Mouse (Mus musculus) liver, embryonic 12.5 days (tissue): ENCODE measurements around the gene Zxdc. TPM values are rescaled to one million over a fixed set of nuclear protein-coding genes. Genes with fewer than 3 reads are reported as not detected.

ENCODE experiments used
- ATAC-seq: fragments of 200-750 bp; cut with Nextera tagmentation; 2 replicates; pipeline ENCODE4 v1.8.0; 2017; ENCODE audit warnings: moderate number of reproducible peaks, mild to moderate bottlenecking, moderate library complexity
- H3K27ac ChIP-seq: fragments of 300-500 bp; sonication (generic); 2 replicates; pipeline ENCODE4 v1.5.1; 2016; ENCODE audit warnings: mild to moderate bottlenecking
- H3K27me3 ChIP-seq: fragments of 300-500 bp; sonication (generic); replicated peaks from 2 replicates; pipeline ENCODE4 v1.6.1; 2016; ENCODE audit warnings: mild to moderate bottlenecking, moderate library complexity
- H3K36me3 ChIP-seq: fragments of 300-500 bp; sonication (generic); 2 replicates; pipeline ENCODE4 v1.6.1; 2016; ENCODE audit warnings: mild to moderate bottlenecking, moderate library complexity
- H3K4me1 ChIP-seq: fragments of 300-500 bp; sonication (generic); 2 replicates; pipeline ENCODE4 v1.6.1; 2016
- H3K4me2 ChIP-seq: fragments of 300-500 bp; sonication (generic); 2 replicates; pipeline ENCODE4 v1.6.1; 2016; ENCODE audit warnings: mild to moderate bottlenecking, moderate library complexity
- H3K4me3 ChIP-seq: fragments of 300-500 bp; sonication (generic); 2 replicates; pipeline ENCODE4 v1.5.1; 2016; ENCODE audit warnings: mild to moderate bottlenecking, moderate library complexity
- H3K9ac ChIP-seq: fragments of 300-500 bp; sonication (generic); 2 replicates; pipeline ENCODE4 v1.6.1; 2016; ENCODE audit warnings: mild to moderate bottlenecking, moderate library complexity
- H3K9me3 ChIP-seq: fragments of 300-500 bp; sonication (generic); replicated peaks from 2 replicates; pipeline ENCODE4 v1.6.1; 2016; ENCODE audit warnings: mild to moderate bottlenecking, moderate library complexity
- WGBS: fragments of 180-500 bp; shearing (Covaris S2); methylation state at CpG from one replicate; pipeline ENCODE4 v1.1.7; 2016; ENCODE audit not compliant: insufficient replicate concordance; 5-methylcytosine and 5-hydroxymethylcytosine counted together
- polyA plus RNA-seq: library from polyadenylated mRNA; unstranded; fragments of >200 nt; fragmentation: Nextera tagmentation; extraction: Ambion mirVana; gene quantifications from 2 replicates; pipeline ENCODE4 v1.2.1, GENCODE M21; 2016

The Zxdc gene
- polyA plus RNA-seq, 1 experiment from 2014 or later: 5.6 TPM

- no peaks in the 10 kb centered on the region for H3K9me3 ChIP-seq
- no peak overlapping the region for H3K4me2 ChIP-seq
- WGBS: 53% methylated on average over 3 of the region's 3 CpGs
- ATAC-seq: peak; percentile 38
- no peak overlapping the region for H3K9ac ChIP-seq
- H3K27me3 ChIP-seq: no peaks in the 10 kb centered on the region; the same call in 1 of the 2 replicates
- no peak overlapping the region for H3K27ac ChIP-seq
- no peaks in the 10 kb centered on the region for H3K4me1 ChIP-seq
- no peak overlapping the region for H3K4me3 ChIP-seq
- no peaks in the 10 kb centered on the region for H3K36me3 ChIP-seq
Measured at GRCm38 (mm10) chr6:90434687-90435086, 65.4 kb downstream of the Zxdc start.

DNA sequence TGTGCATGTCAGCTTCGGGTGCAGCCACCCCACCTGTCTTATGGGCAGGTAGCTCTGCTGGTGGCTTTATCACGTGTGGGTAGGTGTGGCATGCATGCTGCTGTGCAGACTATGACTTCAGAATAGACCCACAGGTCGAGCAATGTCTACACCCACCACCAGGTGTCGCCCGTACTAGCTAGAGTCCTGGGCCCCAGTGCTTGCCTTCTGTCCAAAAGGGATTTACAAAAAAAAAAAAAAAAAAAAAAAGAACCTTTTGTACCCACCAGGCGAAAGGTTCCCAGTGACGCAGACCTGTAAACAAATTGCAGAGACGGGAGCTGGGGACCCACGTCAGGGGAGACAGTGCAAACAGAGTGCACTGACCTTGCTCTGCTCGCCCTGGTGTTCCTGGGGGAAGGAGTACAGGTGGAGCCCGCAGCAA lies 65.9 kb downstream of the Zxdc start:
- H3K9ac ChIP-seq: no peak overlapping the region
- no peaks in the 10 kb centered on the region for H3K9me3 ChIP-seq
- ATAC-seq: peak; percentile 79
- WGBS: 20% methylated on average over 11 of the region's 11 CpGs
- H3K27me3 ChIP-seq: no peaks in the 10 kb centered on the region; the same call in 1 of the 2 replicates
- no peaks in the 10 kb centered on the region for H3K4me1 ChIP-seq
- H3K4me2 ChIP-seq: no peak overlapping the region
- H3K36me3 ChIP-seq: no peaks in the 10 kb centered on the region
- H3K4me3 ChIP-seq: no peak overlapping the region
- 0 out of 2 replicates have a peak overlapping the region, but pooled peaks have one; percentile 16 for H3K27ac ChIP-seq

- H3K4me3 ChIP-seq: no peak overlapping the region
- no peak overlapping the region for H3K4me2 ChIP-seq
- H3K27me3 ChIP-seq: no peaks in the 10 kb centered on the region; the same call in 1 of the 2 replicates
- H3K36me3 ChIP-seq: no peaks in the 10 kb centered on the region
- H3K4me1 ChIP-seq: no peaks in the 10 kb centered on the region
- no peak overlapping the region for H3K9ac ChIP-seq
- WGBS: 66% methylated on average over 10 of the region's 10 CpGs
- H3K27ac ChIP-seq: no peak overlapping the region
- no peak for ATAC-seq
- no peaks in the 10 kb centered on the region for H3K9me3 ChIP-seq
Measured at GRCm38 (mm10) chr6:90436192-90436907, 67.1 kb downstream of the Zxdc start.

GRCm38 (mm10) chr6:90437041-90437440 lies 67.7 kb downstream of the Zxdc start:
- no peaks in the 10 kb centered on the region for H3K36me3 ChIP-seq
- no peak overlapping the region for H3K4me3 ChIP-seq
- no peaks in the 10 kb centered on the region; the same call in 1 of the 2 replicates for H3K27me3 ChIP-seq
- no peak for ATAC-seq
- H3K27ac ChIP-seq: no peak overlapping the region
- WGBS: 72% methylated on average over 3 of the region's 3 CpGs
- no peak overlapping the region for H3K9ac ChIP-seq
- no peaks in the 10 kb centered on the region for H3K4me1 ChIP-seq
- no peaks in the 10 kb centered on the region for H3K9me3 ChIP-seq
- H3K4me2 ChIP-seq: no peak overlapping the region

GRCm38 (mm10) chr6:90446883-90447282 lies 77.6 kb downstream of the Zxdc start:
- no peaks in the 10 kb centered on the region for H3K27me3 ChIP-seq
- H3K9ac ChIP-seq: no peak overlapping the region
- H3K27ac ChIP-seq: no peak overlapping the region
- no peaks in the 10 kb centered on the region for H3K36me3 ChIP-seq
- H3K4me1 ChIP-seq: no peaks in the 10 kb centered on the region
- H3K4me2 ChIP-seq: no peak overlapping the region
- WGBS: 53% methylated on average over 4 of the region's 4 CpGs
- H3K9me3 ChIP-seq: no peaks in the 10 kb centered on the region
- H3K4me3 ChIP-seq: no peak overlapping the region
- no peak for ATAC-seq

DNA sequence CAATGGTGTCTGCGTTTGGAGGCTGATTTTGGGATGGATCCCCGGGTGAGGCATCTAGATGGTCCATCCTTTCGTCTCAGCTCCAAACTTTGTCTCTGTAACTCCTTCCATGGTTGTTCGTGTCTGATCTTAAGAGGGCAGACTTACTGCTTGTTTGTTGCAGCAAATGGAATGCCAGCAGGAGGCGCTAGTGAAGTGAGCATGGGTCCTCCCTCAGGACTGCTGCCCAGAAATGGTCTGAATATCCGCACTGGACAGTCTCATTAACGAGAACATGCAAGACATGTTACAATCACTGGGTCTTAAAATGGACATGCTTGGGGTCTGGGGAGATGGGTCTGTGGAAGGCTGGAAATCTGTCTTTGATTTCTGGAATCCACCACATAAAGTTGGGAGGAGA lies 80.9 kb downstream of the Zxdc start:
- Histone ChIP-seq H3K36me3 (no peaks in the 10 kb centered on the region), H3K4me2 (no peak overlapping the region), H3K4me3 (no peak overlapping the region), H3K4me1 (no peaks in the 10 kb centered on the region), H3K9ac (no peak overlapping the region), H3K27me3 (no peaks in the 10 kb centered on the region), H3K9me3 (no peaks in the 10 kb centered on the region), H3K27ac (no peak overlapping the region)
- WGBS: 19% methylated on average over 7 of the region's 7 CpGs
- 0 out of 2 replicates have a peak, but pooled peaks have one; percentile 30 for ATAC-seq

GRCm38 (mm10) chr6:90450697-90451096 lies 81.4 kb downstream of the Zxdc start:
- no peak overlapping the region for H3K4me3 ChIP-seq
- no peaks in the 10 kb centered on the region for H3K27me3 ChIP-seq
- H3K4me1 ChIP-seq: no peaks in the 10 kb centered on the region
- no peaks in the 10 kb centered on the region for H3K36me3 ChIP-seq
- no peaks in the 10 kb centered on the region for H3K9me3 ChIP-seq
- 60% methylated on average over 5 of the region's 5 CpGs for WGBS
- H3K9ac ChIP-seq: no peak overlapping the region
- H3K27ac ChIP-seq: no peak overlapping the region
- no peak for ATAC-seq
- H3K4me2 ChIP-seq: no peak overlapping the region

DNA sequence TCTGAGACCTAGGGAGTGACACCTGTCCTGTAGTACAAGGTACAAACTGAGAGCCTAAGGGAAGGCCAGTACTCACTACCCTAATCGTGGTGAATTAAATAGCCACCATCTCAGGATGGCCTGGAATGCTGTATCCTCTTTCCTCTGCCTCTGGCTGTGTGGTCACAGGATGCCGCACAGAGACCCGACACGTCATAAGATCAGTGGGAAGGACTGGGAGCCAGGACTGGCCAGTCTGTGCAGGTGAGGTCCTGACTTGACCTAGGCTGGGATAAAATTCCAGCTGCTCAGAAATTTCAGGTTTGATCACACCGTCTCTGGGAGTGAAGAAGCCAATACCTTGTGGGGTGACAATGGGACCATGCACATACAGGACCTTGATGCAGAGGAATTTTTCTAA lies 82.2 kb downstream of the Zxdc start:
- 74% methylated on average over 5 of the region's 5 CpGs for WGBS

DNA sequence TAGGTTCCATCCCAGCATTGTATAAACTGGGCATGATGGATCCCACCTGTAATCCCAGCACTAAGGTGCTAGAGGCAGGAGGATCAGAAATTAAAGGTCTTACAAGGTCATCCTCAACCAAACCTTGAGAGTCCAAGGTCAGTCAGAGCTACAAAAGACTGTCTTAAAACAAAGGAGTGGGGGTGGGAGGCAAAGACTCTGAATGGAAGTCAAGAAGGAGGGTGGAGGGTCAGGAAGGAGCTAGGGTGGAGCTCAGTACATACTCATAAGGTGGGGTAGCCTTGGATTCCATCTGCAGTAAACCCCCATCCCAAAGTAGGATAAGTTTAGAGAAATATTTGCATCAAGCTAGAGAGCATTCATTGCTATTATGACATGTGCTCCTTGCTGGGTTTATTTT lies 83.3 kb downstream of the Zxdc start:
- no peak overlapping the region for H3K4me3 ChIP-seq
- no peaks in the 10 kb centered on the region for H3K9me3 ChIP-seq
- ATAC-seq: no peak
- H3K27me3 ChIP-seq: 0 out of 2 replicates have a peak, but pooled peaks cover 3% of the 10 kb centered on the region
- H3K27ac ChIP-seq: no peak overlapping the region
- no peak overlapping the region for H3K9ac ChIP-seq
- no peaks in the 10 kb centered on the region for H3K36me3 ChIP-seq
- H3K4me1 ChIP-seq: no peaks in the 10 kb centered on the region
- H3K4me2 ChIP-seq: no peak overlapping the region

More for the DNA sequence above, 82.2 kb downstream of the Zxdc start:
- no peak for ATAC-seq
- H3K27me3 ChIP-seq: no peaks in the 10 kb centered on the region
- no peak overlapping the region for H3K4me3 ChIP-seq
- H3K27ac ChIP-seq: no peak overlapping the region
- H3K4me2 ChIP-seq: no peak overlapping the region
- no peaks in the 10 kb centered on the region for H3K36me3 ChIP-seq
- H3K4me1 ChIP-seq: no peaks in the 10 kb centered on the region
- H3K9ac ChIP-seq: no peak overlapping the region
- H3K9me3 ChIP-seq: no peaks in the 10 kb centered on the region

Other genes with a start within 250 kb of the Zxdc start
- gene Vmn1r51, start 246.9 kb upstream of the Zxdc start, polyA plus RNA-seq: not detected in 2 replicates
- gene Vmn1r52, start 194.7 kb upstream of the Zxdc start, polyA plus RNA-seq: not detected in 2 replicates
- not detected in 2 replicates for gene V1ra8, start 166.7 kb upstream of the Zxdc start, polyA plus RNA-seq
- gene Vmn1r53, start 145.1 kb upstream of the Zxdc start, polyA plus RNA-seq: not detected in 2 replicates
- not detected in 2 replicates for gene Vmn1r54, start 123.2 kb upstream of the Zxdc start, polyA plus RNA-seq
- not detected in 2 replicates for gene BC048671, start 68.3 kb upstream of the Zxdc start, polyA plus RNA-seq
- 14.5 and 16.7 TPM in 2 replicates for gene Chst13, start 44.3 kb upstream of the Zxdc start, polyA plus RNA-seq
- gene Uroc1, start 36.2 kb upstream of the Zxdc start, polyA plus RNA-seq: 3.9 TPM in 2 replicates
- not detected in 2 replicates for gene Cfap100, start 59.3 kb downstream of the Zxdc start, polyA plus RNA-seq
- 8.6 and 10.3 TPM in 2 replicates for gene Klf15, start 93.1 kb downstream of the Zxdc start, polyA plus RNA-seq
- gene Aldh1l1, start 116.9 kb downstream of the Zxdc start, polyA plus RNA-seq: 8.0 and 11.6 TPM in 2 replicates
- gene Slc41a3, start 235.2 kb downstream of the Zxdc start, polyA plus RNA-seq: 39.7 and 42.4 TPM in 2 replicates